Mouse (Mus musculus) hindbrain, embryonic 14.5 days (tissue): Measurements from ENCODE around the gene Krtap5-3. TPM values are rescaled to one million over a fixed set of nuclear protein-coding genes. Genes with fewer than 3 reads are reported as not detected.
A peak's percentile ranks its signal among the peaks of the same experiment; 100 is the strongest.
"Not testable (repeated sequence)": the region's sequence is repeated elsewhere in the genome, so short reads cannot be mapped to it uniquely, and the experiment has no call there.

Experiments used
- ATAC-seq: fragments of 200-750 bp; cut with Nextera tagmentation; 2 replicates; pipeline ENCODE4 v1.8.0; 2017; ENCODE audit warnings: moderate number of reproducible peaks, mild to moderate bottlenecking, moderate TSS enrichment, moderate library complexity; ENCODE audit not compliant: low FRiP score
- DNase-seq: peaks from one replicate; pipeline ENCODE4 v3.0.0-alpha.2; 2015; ENCODE audit warnings: low spot score
- H3K27ac ChIP-seq: fragments of 300-500 bp; sonication (generic); 2 replicates; pipeline ENCODE4 v1.5.1; 2014; ENCODE audit warnings: mild to moderate bottlenecking, moderate library complexity
- H3K27me3 ChIP-seq: fragments of 300-500 bp; sonication (generic); 2 replicates; pipeline ENCODE4 v1.6.1; 2014; ENCODE audit warnings: mild to moderate bottlenecking, low read length, mixed read lengths; ENCODE audit not compliant: control insufficient read depth, insufficient read depth
- H3K36me3 ChIP-seq: fragments of 300-500 bp; sonication (generic); replicated peaks from 2 replicates; pipeline ENCODE4 v1.6.1; 2014; ENCODE audit not compliant: control insufficient read depth, insufficient read depth
- H3K4me1 ChIP-seq: fragments of 300-500 bp; sonication (generic); replicated peaks from 2 replicates; pipeline ENCODE4 v1.6.1; 2014; ENCODE audit warnings: antibody characterized with exemption, low read length, mixed read lengths; ENCODE audit not compliant: control insufficient read depth, insufficient read depth
- H3K4me2 ChIP-seq: fragments of 300-500 bp; sonication (generic); replicated peaks from 2 replicates; pipeline ENCODE4 v1.6.1; 2014; ENCODE audit warnings: mild to moderate bottlenecking, moderate library complexity
- H3K4me3 ChIP-seq: fragments of 300-500 bp; sonication (generic); replicated peaks from 2 replicates; pipeline ENCODE4 v1.5.1; 2014; ENCODE audit warnings: mild to moderate bottlenecking, low read length
- H3K9ac ChIP-seq: fragments of 300-500 bp; sonication (generic); 2 replicates; pipeline ENCODE4 v1.6.1; 2014
- H3K9me3 ChIP-seq: fragments of 300-500 bp; sonication (generic); 2 replicates; pipeline ENCODE4 v1.6.1; 2016; ENCODE audit warnings: low read length; ENCODE audit not compliant: control insufficient read depth
- WGBS: fragments of 180-500 bp; shearing (Covaris S2); extraction: QIAGEN DNeasy Blood & Tissue Kit; methylation state at CpG from one replicate; pipeline ENCODE4 v1.1.7; 2014; 5-methylcytosine and 5-hydroxymethylcytosine counted together
- polyA plus RNA-seq: library from polyadenylated mRNA; unstranded; fragments of >200 nt; fragmentation: Nextera tagmentation; extraction: Ambion mirVana; gene quantifications from 2 replicates; pipeline ENCODE4 v1.2.1, GENCODE M21; 2014

Krtap5-3 gene
- polyA plus RNA-seq: not detected in 2 replicates

- Histone ChIP-seq H3K4me3 (no peak within 1 kb of the TSS), H3K9ac (no peak within 1 kb of the TSS), H3K4me1 (no peaks in the 10 kb centered on the region), H3K27ac (no peak within 1 kb of the TSS), H3K27me3 (no peaks in the 10 kb centered on the region), H3K9me3 (no peaks in the 10 kb centered on the region), H3K36me3 (no peaks in the 10 kb centered on the region), H3K4me2 (no peak within 1 kb of the TSS)
- DNase-seq (no peak), ATAC-seq (no peak)
- 95% methylated on average over 1 of the region's 1 CpGs for WGBS
These were observed at the start of gene Krtap5-3 for GRCm38 (mm10) chr7:142201064-142201463. TSS of gene Krtap5-3 (plus strand) at chr7:142201364.

- H3K9ac ChIP-seq: no peak overlapping the region
- WGBS: 90% methylated on average over 4 of the region's 4 CpGs
- no peak overlapping the region for H3K27ac ChIP-seq
- DNase-seq (no peak), ATAC-seq (no peak)
- H3K4me1 ChIP-seq: no peaks in the 10 kb centered on the region
- no peak overlapping the region for H3K4me3 ChIP-seq
- no peaks in the 10 kb centered on the region for H3K9me3 ChIP-seq
- no peaks in the 10 kb centered on the region for H3K27me3 ChIP-seq
- no peak overlapping the region for H3K4me2 ChIP-seq
- H3K36me3 ChIP-seq: no peaks in the 10 kb centered on the region
These were observed 49.0 kb upstream of the Krtap5-3 start for GRCm38 (mm10) chr7:142152191-142152590.

GRCm38 (mm10) chr7:142155308-142155707 is 45.9 kb upstream of the Krtap5-3 start:
- Histone ChIP-seq H3K9ac (no peak overlapping the region), H3K4me3 (no peak overlapping the region), H3K36me3 (no peaks in the 10 kb centered on the region), H3K4me2 (no peak overlapping the region), H3K27ac (no peak overlapping the region), H3K9me3 (no peaks in the 10 kb centered on the region), H3K27me3 (no peaks in the 10 kb centered on the region), H3K4me1 (no peaks in the 10 kb centered on the region)
- ATAC-seq (no peak), DNase-seq (no peak)
- WGBS: 71% methylated on average over 1 of the region's 1 CpGs

- not testable (repeated sequence) for H3K4me2 ChIP-seq, H3K4me3 ChIP-seq, DNase-seq, H3K4me1 ChIP-seq, ATAC-seq, H3K27ac ChIP-seq, H3K9ac ChIP-seq, H3K36me3 ChIP-seq, H3K9me3 ChIP-seq, H3K27me3 ChIP-seq
- 69% methylated on average over 2 of the region's 2 CpGs for WGBS
These were observed 44.2 kb upstream of the Krtap5-3 start, which contains the start of gene Gm29735 for GRCm38 (mm10) chr7:142157013-142157412. TSS of gene Gm29735 (minus strand) at chr7:142157113.

GRCm38 (mm10) chr7:142159366-142159765 is 41.8 kb upstream of the Krtap5-3 start:
- Histone ChIP-seq H3K36me3 (no peaks in the 10 kb centered on the region), H3K9me3 (no peaks in the 10 kb centered on the region), H3K9ac (no peak overlapping the region), H3K4me2 (no peak overlapping the region), H3K27ac (no peak overlapping the region), H3K4me3 (no peak overlapping the region), H3K4me1 (no peaks in the 10 kb centered on the region), H3K27me3 (no peaks in the 10 kb centered on the region)
- ATAC-seq (no peak), DNase-seq (no peak)
- 93% methylated on average over 3 of the region's 3 CpGs for WGBS

- not testable (repeated sequence) for DNase-seq, H3K27ac ChIP-seq, H3K36me3 ChIP-seq, H3K9me3 ChIP-seq, H3K9ac ChIP-seq, ATAC-seq, H3K4me1 ChIP-seq, H3K27me3 ChIP-seq, H3K4me2 ChIP-seq, H3K4me3 ChIP-seq
These were observed 35.5 kb upstream of the Krtap5-3 start, which contains the start of gene Gm4553 for GRCm38 (mm10) chr7:142165639-142166038. TSS of gene Gm4553 (minus strand) at chr7:142165739.

- 49% methylated on average over 3 of the region's 3 CpGs for WGBS
- Histone ChIP-seq H3K27me3 (no peaks in the 10 kb centered on the region), H3K4me2 (no peak overlapping the region), H3K36me3 (no peaks in the 10 kb centered on the region), H3K4me3 (no peak overlapping the region), H3K9me3 (no peaks in the 10 kb centered on the region), H3K4me1 (no peaks in the 10 kb centered on the region), H3K9ac (no peak overlapping the region), H3K27ac (no peak overlapping the region)
- no peak for ATAC-seq
- DNase-seq: peak; percentile 72
These were observed 31.3 kb upstream of the Krtap5-3 start for GRCm38 (mm10) chr7:142169836-142170235.

- H3K27ac ChIP-seq, H3K4me2 ChIP-seq, H3K36me3 ChIP-seq, H3K9me3 ChIP-seq, DNase-seq, H3K27me3 ChIP-seq, H3K4me3 ChIP-seq, H3K4me1 ChIP-seq, ATAC-seq, H3K9ac ChIP-seq: not testable (repeated sequence)
These were observed 25.3 kb upstream of the Krtap5-3 start, which contains the start of gene Krtap5-2 for GRCm38 (mm10) chr7:142175905-142176304. TSS of gene Krtap5-2 (minus strand) at chr7:142176005.

- no peaks in the 10 kb centered on the region for H3K4me1 ChIP-seq
- no peak for DNase-seq
- ATAC-seq: no peak
- 94% methylated on average over 1 of the region's 1 CpGs for WGBS
- no peak overlapping the region for H3K9ac ChIP-seq
- H3K4me3 ChIP-seq: no peak overlapping the region
- no peak overlapping the region for H3K27ac ChIP-seq
- no peaks in the 10 kb centered on the region for H3K9me3 ChIP-seq
- H3K4me2 ChIP-seq: no peak overlapping the region
- H3K27me3 ChIP-seq: no peaks in the 10 kb centered on the region
- H3K36me3 ChIP-seq: no peaks in the 10 kb centered on the region
These were observed 22.5 kb upstream of the Krtap5-3 start for GRCm38 (mm10) chr7:142178685-142179084.

- no peak overlapping the region for H3K4me2 ChIP-seq
- no peak overlapping the region for H3K9ac ChIP-seq
- no peaks in the 10 kb centered on the region for H3K4me1 ChIP-seq
- no peak overlapping the region for H3K27ac ChIP-seq
- no peaks in the 10 kb centered on the region for H3K9me3 ChIP-seq
- WGBS: 52% methylated on average over 1 of the region's 1 CpGs
- ATAC-seq: no peak
- no peaks in the 10 kb centered on the region for H3K36me3 ChIP-seq
- DNase-seq: no peak
- no peaks in the 10 kb centered on the region for H3K27me3 ChIP-seq
- no peak overlapping the region for H3K4me3 ChIP-seq
These were observed 20.1 kb upstream of the Krtap5-3 start for GRCm38 (mm10) chr7:142181021-142181420.
